Mouse (Mus musculus): Measurements from ENCODE around the gene Jam3. TPM values are rescaled to one million over a fixed set of nuclear protein-coding genes. Genes with fewer than 3 reads are reported as not detected.

The Jam3 gene
- polyA plus RNA-seq, 1 experiment = 22.9 TPM

- TF ChIP-seq SRF (IDR thresholded peaks at IDR 0.05; ENCODE audit: control insufficient read depth, insufficient read length, low read depth) (no peak), CEBPB (IDR thresholded peaks at IDR 0.05; ENCODE audit: insufficient read depth, poor library complexity, severe bottlenecking) (no peak), USF1 (IDR thresholded peaks at IDR 0.05; ENCODE audit: low read depth) (no peak), MYOD1 (IDR thresholded peaks at IDR 0.05; ENCODE audit: control insufficient read depth in 1 of 3, insufficient read length in 2 of 3, low read depth in 2 of 3) (no peak), E2F4 (IDR thresholded peaks at IDR 0.05; ENCODE audit: insufficient read depth) (no peak), POLR2AphosphoS2 (IDR thresholded peaks at IDR 0.05; ENCODE audit: insufficient read length, low read depth) (no peak), TCF12 (IDR thresholded peaks at IDR 0.05; ENCODE audit: insufficient read depth, poor library complexity, severe bottlenecking) (no peak), TCF3 (IDR thresholded peaks at IDR 0.05; ENCODE audit: insufficient read length, low read depth) (no peak), POLR2A (IDR thresholded peaks at IDR 0.05; ENCODE audit: insufficient read length, low read depth) (no peak), MAX (IDR thresholded peaks at IDR 0.05; ENCODE audit: low read depth) (no peak), MYOG (IDR thresholded peaks at IDR 0.05; ENCODE audit: control insufficient read depth in 1 of 3, insufficient read depth in 1 of 3, insufficient read length in 2 of 3, low read depth in 2 of 3) (no peak), REST (IDR thresholded peaks at IDR 0.05; ENCODE audit: insufficient read depth, insufficient read length) (no peak)
- H3K36me3 ChIP-seq (ENCODE audit: control insufficient read depth, insufficient read depth) = peaks cover 20% of the 10 kb centered on the region
- H3ac ChIP-seq (ENCODE audit: control insufficient read depth, insufficient read length) = no peak overlapping the region
- no peak overlapping the region for H3K4me3 ChIP-seq
- H3K4me2 ChIP-seq (ENCODE audit: low read depth) = no peak overlapping the region
- H3K79me2 ChIP-seq (ENCODE audit: control insufficient read depth, insufficient read depth) = no peaks in the 10 kb centered on the region
- H3K27me3 ChIP-seq (ENCODE audit: control insufficient read depth, insufficient read depth, insufficient read length) = no peaks in the 10 kb centered on the region
These were observed 64.1 kb downstream of the Jam3 start for GRCm38 (mm10) chr9:27090801-27091775.

GRCm38 (mm10) chr9:27090134-27090533 is 65.1 kb downstream of the Jam3 start:
- Histone ChIP-seq H3ac (ENCODE audit: control insufficient read depth, insufficient read length) (no peak overlapping the region), H3K4me3 (no peak overlapping the region), H3K79me2 (ENCODE audit: control insufficient read depth, insufficient read depth) (no peaks in the 10 kb centered on the region), H3K27me3 (ENCODE audit: control insufficient read depth, insufficient read depth, insufficient read length) (no peaks in the 10 kb centered on the region), H3K4me2 (ENCODE audit: low read depth) (no peak overlapping the region), H3K36me3 (ENCODE audit: control insufficient read depth, insufficient read depth) (peaks cover 15% of the 10 kb centered on the region)
- TF ChIP-seq USF1 (IDR thresholded peaks at IDR 0.05; ENCODE audit: low read depth) (no peak), MYOD1 (IDR thresholded peaks at IDR 0.05; ENCODE audit: control insufficient read depth in 1 of 3, insufficient read length in 2 of 3, low read depth in 2 of 3) (no peak), MYOG (IDR thresholded peaks at IDR 0.05; ENCODE audit: control insufficient read depth in 1 of 3, insufficient read depth in 1 of 3, insufficient read length in 2 of 3, low read depth in 2 of 3) (no peak), POLR2AphosphoS2 (IDR thresholded peaks at IDR 0.05; ENCODE audit: insufficient read length, low read depth) (no peak), CEBPB (IDR thresholded peaks at IDR 0.05; ENCODE audit: insufficient read depth, poor library complexity, severe bottlenecking) (no peak), TCF3 (IDR thresholded peaks at IDR 0.05; ENCODE audit: insufficient read length, low read depth) (no peak), SRF (IDR thresholded peaks at IDR 0.05; ENCODE audit: control insufficient read depth, insufficient read length, low read depth) (no peak), REST (IDR thresholded peaks at IDR 0.05; ENCODE audit: insufficient read depth, insufficient read length) (no peak)

- no peak for TF ChIP-seq TCF12 (IDR thresholded peaks at IDR 0.05; ENCODE audit: insufficient read depth, poor library complexity, severe bottlenecking)
- TF ChIP-seq MYOD1 (IDR thresholded peaks at IDR 0.05; ENCODE audit: control insufficient read depth in 1 of 3, insufficient read length in 2 of 3, low read depth in 2 of 3) = no peak
- TF ChIP-seq POLR2A (IDR thresholded peaks at IDR 0.05; ENCODE audit: insufficient read length, low read depth) = no peak
- TF ChIP-seq MAX (IDR thresholded peaks at IDR 0.05; ENCODE audit: low read depth) = no peak
- no peak for TF ChIP-seq SRF (IDR thresholded peaks at IDR 0.05; ENCODE audit: control insufficient read depth, insufficient read length, low read depth)
- TF ChIP-seq E2F4 (IDR thresholded peaks at IDR 0.05; ENCODE audit: insufficient read depth) = no peak
- TF ChIP-seq CEBPB (IDR thresholded peaks at IDR 0.05; ENCODE audit: insufficient read depth, poor library complexity, severe bottlenecking) = no peak
- TF ChIP-seq REST (IDR thresholded peaks at IDR 0.05; ENCODE audit: insufficient read depth, insufficient read length) = no peak
- no peak for TF ChIP-seq MYOG (IDR thresholded peaks at IDR 0.05; ENCODE audit: control insufficient read depth in 1 of 3, insufficient read depth in 1 of 3, insufficient read length in 2 of 3, low read depth in 2 of 3)
- no peak for TF ChIP-seq TCF3 (IDR thresholded peaks at IDR 0.05; ENCODE audit: insufficient read length, low read depth)
- TF ChIP-seq USF1 (IDR thresholded peaks at IDR 0.05; ENCODE audit: low read depth) = no peak
- no peak for TF ChIP-seq POLR2AphosphoS2 (IDR thresholded peaks at IDR 0.05; ENCODE audit: insufficient read length, low read depth)
- no peak overlapping the region for H3ac ChIP-seq (ENCODE audit: control insufficient read depth, insufficient read length)
- peaks cover 7% of the 10 kb centered on the region for H3K36me3 ChIP-seq (ENCODE audit: control insufficient read depth, insufficient read depth)
- H3K4me3 ChIP-seq = no peak overlapping the region
- H3K27me3 ChIP-seq (ENCODE audit: control insufficient read depth, insufficient read depth, insufficient read length) = no peaks in the 10 kb centered on the region
- H3K79me2 ChIP-seq (ENCODE audit: control insufficient read depth, insufficient read depth) = no peaks in the 10 kb centered on the region
- H3K4me2 ChIP-seq (ENCODE audit: low read depth) = no peak overlapping the region
These were observed 67.8 kb downstream of the Jam3 start for GRCm38 (mm10) chr9:27087402-27087801.

- peaks cover 11% of the 10 kb centered on the region for H3K36me3 ChIP-seq (ENCODE audit: control insufficient read depth, insufficient read depth)
- no peaks in the 10 kb centered on the region for H3K27me3 ChIP-seq (ENCODE audit: control insufficient read depth, insufficient read depth, insufficient read length)
- no peak overlapping the region for H3K4me3 ChIP-seq
- H3ac ChIP-seq (ENCODE audit: control insufficient read depth, insufficient read length) = no peak overlapping the region
- H3K4me2 ChIP-seq (ENCODE audit: low read depth) = no peak overlapping the region
- no peaks in the 10 kb centered on the region for H3K79me2 ChIP-seq (ENCODE audit: control insufficient read depth, insufficient read depth)
- TF ChIP-seq POLR2AphosphoS2 (IDR thresholded peaks at IDR 0.05; ENCODE audit: insufficient read length, low read depth) = no peak
- no peak for TF ChIP-seq REST (IDR thresholded peaks at IDR 0.05; ENCODE audit: insufficient read depth, insufficient read length)
- no peak for TF ChIP-seq TCF12 (IDR thresholded peaks at IDR 0.05; ENCODE audit: insufficient read depth, poor library complexity, severe bottlenecking)
- TF ChIP-seq CEBPB (IDR thresholded peaks at IDR 0.05; ENCODE audit: insufficient read depth, poor library complexity, severe bottlenecking) = no peak
- no peak for TF ChIP-seq MYOD1 (IDR thresholded peaks at IDR 0.05; ENCODE audit: control insufficient read depth in 1 of 3, insufficient read length in 2 of 3, low read depth in 2 of 3)
- TF ChIP-seq MAX (IDR thresholded peaks at IDR 0.05; ENCODE audit: low read depth) = no peak
- no peak for TF ChIP-seq POLR2A (IDR thresholded peaks at IDR 0.05; ENCODE audit: insufficient read length, low read depth)
- TF ChIP-seq E2F4 (IDR thresholded peaks at IDR 0.05; ENCODE audit: insufficient read depth) = no peak
- TF ChIP-seq TCF3 (IDR thresholded peaks at IDR 0.05; ENCODE audit: insufficient read length, low read depth) = no peak
- TF ChIP-seq SRF (IDR thresholded peaks at IDR 0.05; ENCODE audit: control insufficient read depth, insufficient read length, low read depth) = no peak
These were observed 69.0 kb downstream of the Jam3 start for GRCm38 (mm10) chr9:27086256-27086655.

Measured in myocyte (in vitro differentiated cells).